Comparison of ENCODE assay signal across 9 mouse cellular contexts in the genomic region with DNA sequence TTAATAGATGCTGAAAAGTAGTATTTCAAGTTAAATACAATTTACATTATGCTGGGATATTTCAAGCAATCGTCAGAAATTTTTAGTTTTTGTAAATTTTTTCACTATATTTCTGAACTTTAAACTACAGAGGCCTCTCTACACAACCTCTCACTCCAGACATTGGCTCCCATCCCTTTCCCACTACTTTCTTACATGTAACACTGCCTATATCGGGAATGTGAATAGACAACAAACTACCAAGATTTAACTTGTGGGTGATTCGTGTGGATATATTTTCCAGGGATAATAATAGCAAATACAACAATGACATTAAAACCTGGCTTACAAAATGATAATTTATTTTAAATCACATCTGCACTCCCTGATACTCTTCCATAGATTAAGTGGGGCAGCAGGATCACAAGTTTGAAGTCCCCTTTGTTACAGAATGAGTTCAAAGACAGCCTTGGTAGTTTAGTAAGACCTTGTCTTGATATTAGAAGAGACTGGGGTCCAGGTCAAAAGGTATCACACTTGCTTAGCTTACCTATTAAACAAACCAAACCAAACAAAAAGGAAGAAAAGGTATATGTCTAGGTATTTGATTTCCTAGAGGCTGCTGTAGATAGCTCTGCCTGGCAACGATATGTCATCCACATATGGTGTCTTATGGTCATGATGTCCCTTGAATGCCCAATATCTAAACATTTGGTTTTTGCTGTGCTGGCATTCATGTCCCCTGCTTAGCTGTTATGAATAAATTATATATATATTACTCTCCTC. TPM values are rescaled to one million over a fixed set of nuclear protein-coding genes. Genes with fewer than 3 reads are reported as not detected.
DNase-seq lines count a peak whose midpoint lies in the region; ATAC-seq lines count a peak whose summit lies in the region.
"Had no signal": no experiment of that assay in that cellular context is flagged by ENCODE, and none has a peak within 500 bp of the region (broad histone marks: within the 10 kb centered on the region; RNA-seq: fewer than 3 reads in every experiment).

No protein-coding gene starts in this region.

- peak overlapping the region; percentile 89 for H3K27ac ChIP-seq in hindbrain, embryonic 10.5 days
- H3K27ac ChIP-seq in hindbrain, embryonic 16.5 days (ENCODE audit: low read depth, low read length), result no peak overlapping the region
- peak overlapping the region; percentile 50; the same call in 1 of the 2 replicates for H3K27ac ChIP-seq in limb, embryonic 15.5 days

- H3K4me2 ChIP-seq in hindbrain, embryonic 16.5 days (ENCODE audit: low read length), result no peak overlapping the region; the same call in 1 of the 2 replicates
- no peak overlapping the region for H3K4me2 ChIP-seq in limb, embryonic 15.5 days

- no peak for ATAC-seq in hindbrain, embryonic 16.5 days
- no peak for ATAC-seq in limb, embryonic 15.5 days (ENCODE audit: insufficient number of reproducible peaks, low FRiP score, low TSS enrichment, low read depth)
- ATAC-seq: lung, postnatal 0 days had no signal

- DNase-seq in hindbrain, embryonic 10.5 days (ENCODE audit: low spot score), result no peak
- DNase-seq in 3T3-L1 (ENCODE audit: low read depth, low spot score), result peak; percentile 49
- peak; percentile 38 for DNase-seq in c-Kit-positive CD71-positive TER-119-positive erythroid progenitor cells, embryonic 14.5 days (ENCODE audit: low spot score)
- no peak for DNase-seq in adrenal gland, postnatal 25 days
- DNase-seq in left cerebral cortex, adult 8-10 months (ENCODE audit: low spot score in 2 of 2), result no peak
- no peak for DNase-seq in kidney, adult 8-10 months

- no peaks in the 10 kb centered on the region for H3K36me3 ChIP-seq in hindbrain, embryonic 10.5 days
- H3K36me3 ChIP-seq in hindbrain, embryonic 16.5 days (ENCODE audit: control insufficient read depth, insufficient read depth, low read length), result no peaks in the 10 kb centered on the region
- H3K36me3 ChIP-seq in limb, embryonic 15.5 days, result no peaks in the 10 kb centered on the region

- H3K4me3 ChIP-seq in hindbrain, embryonic 10.5 days, result peak overlapping the region; percentile 51
- no peak overlapping the region for H3K4me3 ChIP-seq in hindbrain, embryonic 16.5 days (ENCODE audit: low read length)
- H3K4me3 ChIP-seq in limb, embryonic 15.5 days, result no peak overlapping the region

- WGBS in hindbrain, embryonic 10.5 days, result 59% methylated on average over 4 of the region's 4 CpGs
- 56% methylated on average over 4 of the region's 4 CpGs for WGBS in hindbrain, embryonic 16.5 days
- 49% methylated on average over 4 of the region's 4 CpGs for WGBS in limb, embryonic 15.5 days

- no peaks in the 10 kb centered on the region for H3K9me3 ChIP-seq in hindbrain, embryonic 10.5 days
- no peaks in the 10 kb centered on the region for H3K9me3 ChIP-seq in hindbrain, embryonic 16.5 days (ENCODE audit: control insufficient read depth, low read length)
- H3K9me3 ChIP-seq in limb, embryonic 15.5 days, result no peaks in the 10 kb centered on the region

- H3K27me3 ChIP-seq in hindbrain, embryonic 10.5 days (ENCODE audit: insufficient read depth, poor library complexity, severe bottlenecking), result no peaks in the 10 kb centered on the region
- no peaks in the 10 kb centered on the region for H3K27me3 ChIP-seq in hindbrain, embryonic 16.5 days (replicated peaks; ENCODE audit: control insufficient read depth, insufficient read depth, low read length)
- H3K27me3 ChIP-seq in limb, embryonic 15.5 days, result no peaks in the 10 kb centered on the region

- H3K4me1 ChIP-seq in hindbrain, embryonic 10.5 days (replicated peaks), result peaks cover 34% of the 10 kb centered on the region
- H3K4me1 ChIP-seq in hindbrain, embryonic 16.5 days (ENCODE audit: control insufficient read depth, insufficient read depth, low read depth, low read length), result peaks cover 6% of the 10 kb centered on the region
- H3K4me1 ChIP-seq in limb, embryonic 15.5 days, result 0 out of 2 replicates have a peak, but pooled peaks cover 5% of the 10 kb centered on the region

- no peak overlapping the region for H3K9ac ChIP-seq in hindbrain, embryonic 16.5 days (ENCODE audit: low read depth, low read length)
- H3K9ac ChIP-seq in limb, embryonic 15.5 days, result no peak overlapping the region

RNA-seq across cellular contexts. Expression of a gene that starts 1.4 kb away (rescaled TPM):
- 5.5 and 8.8 TPM in 2 replicates for polyA plus RNA-seq in hindbrain, embryonic 10.5 days (2016; fragmentation: Nextera tagmentation; extraction: Ambion mirVana)
- polyA plus RNA-seq in hindbrain, embryonic 16.5 days (2015; fragmentation: Nextera tagmentation; extraction: Ambion mirVana), result 1.7 and 2.7 TPM in 2 replicates
- polyA plus RNA-seq in limb, embryonic 15.5 days (2015; fragmentation: Nextera tagmentation; extraction: Ambion mirVana), result 4.0 and 12.0 TPM in 2 replicates
- 94.0 and 112 TPM in 2 replicates for total RNA-seq in adrenal gland, postnatal 25 days (2021)
- 10 to 100 TPM in 1 of 4 experiments, 1 to 10 TPM in 3; 5.3 to 12.2 (median 8.1) TPM for total RNA-seq in left cerebral cortex, adult 8-10 months (2022)

RNA-seq across cellular contexts. Expression of a gene that starts 2.6 kb away (rescaled TPM):
- polyA plus RNA-seq in hindbrain, embryonic 10.5 days (2016; fragmentation: Nextera tagmentation; extraction: Ambion mirVana), result 45.2 and 49.3 TPM in 2 replicates
- 3.7 and 6.8 TPM in 2 replicates for polyA plus RNA-seq in hindbrain, embryonic 16.5 days (2015; fragmentation: Nextera tagmentation; extraction: Ambion mirVana)
- polyA plus RNA-seq in limb, embryonic 15.5 days (2015; fragmentation: Nextera tagmentation; extraction: Ambion mirVana), result 23.3 and 37.2 TPM in 2 replicates
- 76.6 and 90.4 TPM in 2 replicates for total RNA-seq in adrenal gland, postnatal 25 days (2021)
- 10 to 100 TPM; 18.4 to 30.4 (median 21.0) TPM for total RNA-seq in left cerebral cortex, adult 8-10 months (2022)

RNA-seq across cellular contexts. Expression of a gene that starts 3.3 kb away (rescaled TPM):
- polyA plus RNA-seq in hindbrain, embryonic 10.5 days (2016; fragmentation: Nextera tagmentation; extraction: Ambion mirVana), result 4.9 and 5.4 TPM in 2 replicates
- 1.1 TPM in 1 of 2 replicates, not detected in the other for polyA plus RNA-seq in hindbrain, embryonic 16.5 days (2015; fragmentation: Nextera tagmentation; extraction: Ambion mirVana)
- 4.1 and 4.5 TPM in 2 replicates for polyA plus RNA-seq in limb, embryonic 15.5 days (2015; fragmentation: Nextera tagmentation; extraction: Ambion mirVana)
- total RNA-seq in adrenal gland, postnatal 25 days (2021), result 127 and 163 TPM in 2 replicates
- 10 to 100 TPM; 53.3 to 70.8 (median 63.3) TPM for total RNA-seq in left cerebral cortex, adult 8-10 months (2022)

RNA-seq across cellular contexts. Expression of a gene that starts 7.0 kb away (rescaled TPM):
- 1.8 and 2.4 TPM in 2 replicates for polyA plus RNA-seq in hindbrain, embryonic 10.5 days (2016; fragmentation: Nextera tagmentation; extraction: Ambion mirVana)
- polyA plus RNA-seq in hindbrain, embryonic 16.5 days (2015; fragmentation: Nextera tagmentation; extraction: Ambion mirVana), result 0.49 and 0.66 TPM in 2 replicates
- 2.0 and 2.1 TPM in 2 replicates for polyA plus RNA-seq in limb, embryonic 15.5 days (2015; fragmentation: Nextera tagmentation; extraction: Ambion mirVana)
- 56.1 and 68.8 TPM in 2 replicates for total RNA-seq in adrenal gland, postnatal 25 days (2021)
- total RNA-seq in left cerebral cortex, adult 8-10 months (2022), result 10 to 100 TPM; 12.3 to 18.8 (median 16.3) TPM

RNA-seq across cellular contexts. Expression of a gene that starts 7.5 kb away (rescaled TPM):
- polyA plus RNA-seq in hindbrain, embryonic 10.5 days (2016; fragmentation: Nextera tagmentation; extraction: Ambion mirVana), result not detected in 2 replicates
- not detected in 2 replicates for polyA plus RNA-seq in hindbrain, embryonic 16.5 days (2015; fragmentation: Nextera tagmentation; extraction: Ambion mirVana)
- polyA plus RNA-seq in limb, embryonic 15.5 days (2015; fragmentation: Nextera tagmentation; extraction: Ambion mirVana), result 0.33 and 0.60 TPM in 2 replicates
- total RNA-seq in adrenal gland, postnatal 25 days (2021), result 73.8 and 80.4 TPM in 2 replicates
- 10 to 100 TPM; 43.4 to 63.5 (median 58.0) TPM for total RNA-seq in left cerebral cortex, adult 8-10 months (2022)

Comparison
In these comparisons a context has a peak if more than half of its experiments do, and no peak if none do; other contexts are left out.
1. DNase-seq: peak in 3T3-L1 (single experiment) and c-Kit-positive CD71-positive TER-119-positive erythroid progenitor cells, embryonic 14.5 days (single experiment); none in hindbrain, embryonic 10.5 days (single experiment), adrenal gland, postnatal 25 days (single experiment), left cerebral cortex, adult 8-10 months (0 of 2) and kidney, adult 8-10 months (0 of 2).